Mouse (Mus musculus): ENCODE measurements around the gene Sar1b.
"Not testable (repeated sequence)": the region's sequence is repeated elsewhere in the genome, so short reads cannot be mapped to it uniquely, and the experiment has no call there.

Gene Sar1b

DNA sequence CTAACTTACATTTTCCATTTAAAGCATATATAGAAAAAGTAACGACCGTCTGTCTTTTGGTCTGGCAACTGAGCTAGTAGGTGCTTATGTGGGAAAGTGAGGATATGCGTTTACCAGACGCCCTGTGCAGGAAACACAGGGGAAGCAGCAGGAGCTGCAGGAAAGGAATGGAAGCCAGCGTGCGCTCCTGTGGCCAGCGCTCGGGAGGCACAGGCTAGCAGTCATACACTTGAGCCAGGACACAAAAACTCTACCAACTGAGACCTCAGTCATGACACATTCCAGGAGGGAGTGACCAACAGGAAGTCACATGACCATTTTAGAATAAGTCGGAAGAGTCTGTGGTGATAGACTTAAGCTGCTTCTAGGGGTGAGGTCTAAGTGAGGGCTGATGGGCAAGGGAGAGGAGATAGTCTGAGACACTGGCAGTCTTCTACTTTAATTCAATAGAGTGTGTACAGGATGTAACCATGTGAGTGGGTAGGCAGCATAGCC is 17.3 kb downstream of the Sar1b start:
- DNase-seq = no peak

DNA sequence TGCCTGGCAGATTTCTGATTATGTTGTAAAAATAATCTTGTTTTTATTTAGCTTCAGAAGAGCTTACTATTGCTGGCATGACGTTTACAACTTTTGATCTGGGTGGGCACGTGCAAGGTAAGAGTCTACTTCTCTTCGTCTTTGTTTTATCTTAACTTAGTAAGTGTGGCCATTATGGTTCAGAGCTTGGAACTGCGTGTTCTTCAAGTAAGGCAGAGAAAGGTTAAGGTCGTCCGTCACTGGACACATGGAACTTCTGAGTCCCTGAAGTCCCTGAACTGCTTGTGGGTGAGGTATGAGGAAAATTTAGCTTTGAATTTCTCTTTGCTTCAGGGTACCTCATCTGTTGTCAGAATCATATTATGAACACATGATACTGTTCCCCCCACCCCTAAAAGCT is 19.2 kb downstream of the Sar1b start:
- no peak for DNase-seq

GRCm38 (mm10) chr11:51785926-51786325 is 22.4 kb downstream of the Sar1b start:
- DNase-seq = peak in 1 of 2 experiments; percentile 13

GRCm38 (mm10) chr11:51789735-51790134 is 26.2 kb downstream of the Sar1b start:
- not testable (repeated sequence) for DNase-seq

DNA sequence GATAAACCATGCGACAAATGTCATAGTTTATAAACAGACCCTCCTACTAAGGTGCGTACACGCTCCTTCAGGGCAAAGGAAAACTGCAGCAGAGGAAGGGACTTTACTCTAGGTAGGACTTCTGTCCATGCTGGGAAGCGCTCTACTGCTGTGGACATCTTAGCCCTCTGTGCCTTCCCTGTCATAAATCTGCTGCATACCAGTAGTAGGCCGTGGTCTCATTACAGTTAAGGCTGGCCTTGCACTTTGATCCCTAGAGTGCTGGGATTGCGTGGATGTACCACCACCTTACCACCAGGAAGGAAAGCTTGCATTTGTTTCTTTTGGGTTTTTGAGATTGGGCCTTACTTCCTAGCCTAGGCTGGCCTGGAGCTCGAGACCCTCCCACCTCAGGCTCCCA is 27.2 kb downstream of the Sar1b start:
- DNase-seq = no peak

- no peak for DNase-seq
Measured at GRCm38 (mm10) chr11:51796272-51796671, 32.8 kb downstream of the Sar1b start.

DNA sequence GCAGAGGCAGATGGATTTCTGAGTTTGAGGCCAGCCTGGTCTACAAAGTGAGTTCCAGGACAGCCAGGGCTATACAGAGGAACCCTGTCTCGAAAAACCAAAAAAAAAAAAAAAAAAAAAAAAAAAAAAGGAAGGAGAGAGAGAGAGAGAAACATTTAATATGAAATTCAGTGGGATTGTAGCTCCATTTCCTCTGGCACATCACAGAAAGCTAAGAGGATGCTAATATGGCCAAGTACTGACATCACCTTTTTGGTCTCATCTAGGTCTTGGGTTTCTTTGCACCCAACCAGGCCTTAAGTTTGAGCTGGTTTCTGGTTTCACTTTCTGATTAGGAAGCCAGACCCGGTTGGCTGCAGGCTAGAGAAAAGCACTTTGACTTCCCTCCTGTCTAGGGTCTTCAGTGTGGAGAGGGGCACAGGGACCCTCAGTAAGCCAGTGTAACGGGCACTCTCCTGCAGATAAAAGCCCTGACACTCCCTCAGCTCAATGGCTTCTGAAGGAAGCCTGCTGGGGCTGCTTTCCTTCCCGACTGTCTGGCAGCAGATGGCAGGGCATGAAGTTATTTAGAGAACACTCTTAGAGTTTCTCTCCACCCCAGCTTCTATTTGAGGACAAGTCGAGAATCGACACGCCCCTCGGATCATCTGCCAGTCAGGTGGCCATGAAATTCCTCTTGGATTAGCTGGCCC is 37.3 kb downstream of the Sar1b start:
- no peak for DNase-seq

DNA sequence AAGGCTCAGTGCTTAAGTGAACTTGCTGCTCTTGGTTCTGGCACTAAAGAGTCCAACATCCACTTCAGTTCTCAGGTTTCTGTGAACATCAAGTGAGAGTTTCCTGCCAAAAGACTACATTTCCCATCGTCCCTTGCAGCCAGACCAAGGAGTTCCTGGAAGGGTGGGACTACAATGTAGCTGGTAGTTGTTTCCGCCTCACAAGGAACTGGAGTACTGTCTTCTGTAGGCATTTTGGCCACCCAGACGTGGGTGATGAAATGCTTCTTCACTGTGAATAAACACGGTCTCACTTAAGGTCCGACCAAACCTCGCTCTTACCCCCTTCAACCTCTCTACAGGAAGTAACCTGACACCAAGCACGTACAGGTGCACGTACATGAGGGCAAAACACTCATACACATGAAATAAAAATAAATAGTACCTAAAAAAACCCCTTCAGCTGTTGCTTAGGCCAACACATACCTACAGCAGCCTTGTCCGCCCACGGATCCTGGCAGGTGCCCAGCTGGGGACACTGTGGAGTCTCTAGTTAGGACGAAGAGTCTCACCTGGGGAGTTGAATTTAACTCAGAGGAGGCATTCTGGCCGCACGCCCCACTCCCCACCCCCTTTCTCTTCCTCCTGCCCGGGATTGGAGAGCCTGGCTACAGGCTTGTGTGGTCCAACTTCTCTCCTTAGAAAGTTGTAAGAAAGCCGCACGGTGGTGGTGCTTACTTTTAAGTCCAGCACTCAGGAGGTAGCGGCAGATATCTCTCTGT is 41.9 kb downstream of the Sar1b start:
- peak; percentile 56 to 73 for DNase-seq

DNA sequence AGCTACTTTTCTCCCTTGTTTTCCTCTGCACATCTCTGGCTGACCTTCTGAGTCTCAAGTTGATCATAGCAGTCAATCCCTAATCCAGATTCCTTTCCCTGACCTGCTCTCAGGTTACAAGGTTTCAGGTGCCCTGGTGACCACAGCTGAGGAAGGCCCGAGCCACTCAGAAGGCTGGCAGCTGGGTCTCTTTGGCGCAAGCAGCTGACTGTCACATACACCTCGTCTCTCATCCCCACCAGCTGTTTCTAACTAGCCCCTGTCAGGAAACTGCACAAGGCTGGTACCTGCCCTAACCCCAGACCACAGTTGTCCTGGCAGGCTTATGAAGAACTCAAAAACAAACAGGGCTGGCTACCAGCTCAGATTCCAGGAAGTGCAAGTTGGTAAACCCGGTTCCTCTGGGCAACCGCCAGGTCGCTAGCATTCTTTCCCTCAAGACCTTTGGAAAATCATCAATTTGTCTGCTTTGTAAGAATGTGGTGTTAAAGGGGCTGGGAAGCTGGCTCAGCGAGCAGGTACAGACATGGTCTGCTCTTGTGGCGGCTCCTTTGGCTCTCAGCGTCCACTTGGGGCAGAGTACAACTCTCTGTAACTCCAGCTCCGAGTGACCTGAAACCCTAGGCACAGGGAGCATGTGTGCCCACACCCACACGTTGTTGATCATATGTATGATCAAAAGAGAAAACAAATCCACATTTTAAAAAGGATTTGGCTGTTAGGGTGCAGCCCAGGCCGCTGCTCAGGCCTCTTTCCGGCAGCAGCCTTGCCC is 43.8 kb downstream of the Sar1b start:
- DNase-seq = no peak

- no peak for DNase-seq
Measured at GRCm38 (mm10) chr11:51809632-51810224, 46.2 kb downstream of the Sar1b start.

- no peak for DNase-seq
Measured at GRCm38 (mm10) chr11:51811230-51811629, 47.7 kb downstream of the Sar1b start.

DNA sequence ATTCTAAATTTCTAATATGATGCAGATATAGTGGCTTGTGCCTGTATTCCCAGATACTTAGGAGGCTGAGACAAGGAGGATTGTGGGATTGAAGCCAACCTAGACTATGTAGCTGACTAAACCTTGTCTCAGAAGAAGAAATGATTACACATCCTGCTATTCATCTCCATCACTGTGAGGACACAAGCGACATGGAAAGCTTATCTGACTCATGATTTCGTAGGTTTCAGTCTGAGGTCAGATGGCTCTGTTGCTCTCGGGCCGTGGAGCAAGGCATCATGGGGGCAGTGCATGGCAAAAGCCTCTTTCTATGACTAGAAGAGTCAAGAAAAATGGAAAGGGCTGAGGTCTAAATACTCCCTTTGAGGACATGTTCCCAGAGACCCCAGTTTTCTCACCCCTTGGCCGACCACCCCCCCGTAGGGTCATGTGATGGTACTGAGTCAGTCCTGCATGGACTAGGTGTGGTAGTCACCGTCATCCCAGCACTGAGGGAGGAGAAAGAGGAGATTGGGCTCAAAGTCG is 48.6 kb downstream of the Sar1b start:
- DNase-seq = no peak

DNA sequence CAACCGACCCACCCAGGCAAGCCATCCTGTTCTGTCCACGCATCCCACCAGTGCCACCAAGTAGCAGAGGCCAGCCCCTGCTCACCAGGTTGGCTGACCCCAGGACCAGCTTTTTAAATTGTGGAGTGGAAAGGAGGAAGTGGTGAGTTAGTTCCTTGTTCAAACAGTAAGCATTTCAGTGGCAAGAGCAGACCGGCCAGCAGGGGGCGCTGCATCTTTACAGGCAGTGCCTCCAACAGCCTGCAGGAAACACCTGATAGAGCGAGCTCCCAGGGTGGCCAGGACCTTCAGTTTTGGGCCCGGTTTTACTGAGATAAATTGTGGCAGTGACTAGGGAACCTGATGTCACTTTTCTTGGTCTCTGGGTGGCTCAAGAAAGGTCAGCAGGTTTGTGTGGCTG is 54.3 kb downstream of the Sar1b start:
- peak; percentile 78 to 80 for DNase-seq

DNA sequence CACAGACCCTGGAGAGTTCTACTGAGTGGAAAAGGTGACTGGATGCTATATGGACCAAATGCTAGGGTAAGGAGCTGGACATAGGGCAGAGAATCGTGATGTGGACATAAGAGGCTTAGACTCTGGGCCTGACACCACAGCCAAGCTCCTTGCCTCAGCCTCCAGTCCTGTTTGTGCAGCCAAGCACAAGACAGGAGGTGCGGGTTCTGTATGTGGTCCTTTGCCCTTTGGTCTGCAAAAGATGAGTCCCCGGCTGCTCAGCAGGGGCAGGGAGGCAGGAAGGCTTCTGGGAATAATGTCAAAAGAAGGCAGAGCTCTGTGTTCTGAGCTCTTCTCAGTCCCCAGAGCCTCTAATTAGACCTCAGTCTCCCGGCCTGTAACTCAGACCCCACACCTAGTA is 55.4 kb downstream of the Sar1b start:
- DNase-seq = no peak

DNA sequence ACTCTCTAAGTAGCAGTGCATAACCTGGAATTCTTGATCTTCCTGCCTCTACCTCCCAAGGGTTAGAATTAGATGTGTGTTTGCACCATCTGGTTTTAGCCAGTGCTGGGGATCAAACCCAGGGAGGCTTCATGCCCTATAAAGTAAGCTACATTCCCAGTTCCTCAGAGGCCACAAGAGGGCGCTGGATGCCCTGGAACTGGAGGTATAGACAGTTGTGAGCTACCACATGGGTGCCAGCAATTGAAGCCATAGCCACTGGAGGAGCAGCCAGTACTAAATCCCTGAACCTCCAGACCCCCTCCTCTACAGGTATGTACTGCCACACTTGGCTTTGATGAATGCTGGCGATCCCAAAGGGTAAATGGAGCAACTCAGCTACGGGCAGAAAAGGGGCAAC is 56.5 kb downstream of the Sar1b start:
- peak in 1 of 2 experiments; percentile 50 for DNase-seq

GRCm38 (mm10) chr11:51820861-51821260 is 57.4 kb downstream of the Sar1b start:
- peak; percentile 54 to 64 for DNase-seq

DNA sequence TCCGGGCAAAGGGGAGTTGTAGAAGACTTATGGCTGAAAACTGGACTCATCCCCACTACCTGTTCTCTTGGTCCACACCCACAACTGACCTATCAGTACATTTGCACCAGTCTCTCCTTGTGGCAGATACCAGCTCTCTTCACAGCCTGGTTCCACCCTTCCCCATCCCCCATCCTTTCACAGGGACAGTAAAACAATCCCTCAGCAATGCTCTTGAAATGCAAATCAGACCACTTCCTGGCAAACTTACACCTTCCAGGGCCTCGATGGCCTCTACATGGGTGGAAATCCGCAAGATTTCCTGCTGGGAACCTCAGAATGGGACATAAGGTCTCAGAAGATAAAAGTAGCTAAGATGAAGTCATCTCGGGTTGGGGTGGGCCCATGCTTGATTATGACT is 59.2 kb downstream of the Sar1b start:
- no peak for DNase-seq

GRCm38 (mm10) chr11:51823271-51823670 is 59.8 kb downstream of the Sar1b start:
- DNase-seq = no peak

GRCm38 (mm10) chr11:51823963-51824753 is 60.7 kb downstream of the Sar1b start:
- no peak for DNase-seq

- no peak for DNase-seq
Measured at GRCm38 (mm10) chr11:51824867-51825424, 61.5 kb downstream of the Sar1b start.

All from thymus, adult 18-20 months (tissue).